Mouse (Mus musculus) embryonic fibroblast, embryonic 13.5 days (primary cell): ENCODE results near the gene Nfix. TPM values are rescaled to one million over a fixed set of nuclear protein-coding genes. Genes with fewer than 3 reads are reported as not detected.

Source experiments
- H3K27ac ChIP-seq: 2 replicates; pipeline ENCODE4 v1.5.1; 2012; ENCODE audit warnings: low read length, control low read depth, inconsistent platforms; ENCODE audit not compliant: insufficient read depth
- H3K4me1 ChIP-seq: 2 replicates; pipeline ENCODE4 v1.6.1; 2011; ENCODE audit warnings: low read length; ENCODE audit not compliant: control insufficient read depth, insufficient read depth
- H3K4me3 ChIP-seq: 2 replicates; pipeline ENCODE4 v1.5.1; 2011; ENCODE audit warnings: mild to moderate bottlenecking, control low read depth, low read length; ENCODE audit not compliant: insufficient read depth
- CTCF ChIP-seq: IDR thresholded peaks from 2 replicates; pipeline ENCODE4 v1.5.1; 2011; ENCODE audit warnings: mild to moderate bottlenecking, control low read depth, low read length, moderate library complexity, borderline replicate concordance; ENCODE audit not compliant: insufficient read depth
- POLR2A ChIP-seq: IDR thresholded peaks from 2 replicates; pipeline ENCODE4 v1.6.1; 2011; ENCODE audit warnings: low read depth, mild to moderate bottlenecking, control low read depth, low read length, moderate library complexity
- polyA plus RNA-seq: library from polyadenylated mRNA; stranded (reverse); fragments of >200 nt; gene quantifications from 2 replicates; pipeline ENCODE4 v1.2.4, GENCODE M21; 2011; ENCODE audit warnings: low read depth; ENCODE audit not compliant: missing spikeins, insufficient read length

Nfix gene
- polyA plus RNA-seq, 1 experiment = 236 TPM

GRCm38 (mm10) chr8:84697166-84698130 lies 102.7 kb downstream of the Nfix start:
- TF ChIP-seq CTCF (no peak), POLR2A (no peak)
- Histone ChIP-seq H3K4me3 (no peak overlapping the region), H3K27ac (no peak overlapping the region), H3K4me1 (no peaks in the 10 kb centered on the region)

GRCm38 (mm10) chr8:84695140-84695539 lies 105.0 kb downstream of the Nfix start:
- peaks cover 3% of the 10 kb centered on the region; the same call in 1 of the 2 replicates for H3K4me1 ChIP-seq
- no peak overlapping the region for H3K27ac ChIP-seq
- TF ChIP-seq POLR2A = no peak
- TF ChIP-seq CTCF = no peak
- H3K4me3 ChIP-seq = no peak overlapping the region

DNA sequence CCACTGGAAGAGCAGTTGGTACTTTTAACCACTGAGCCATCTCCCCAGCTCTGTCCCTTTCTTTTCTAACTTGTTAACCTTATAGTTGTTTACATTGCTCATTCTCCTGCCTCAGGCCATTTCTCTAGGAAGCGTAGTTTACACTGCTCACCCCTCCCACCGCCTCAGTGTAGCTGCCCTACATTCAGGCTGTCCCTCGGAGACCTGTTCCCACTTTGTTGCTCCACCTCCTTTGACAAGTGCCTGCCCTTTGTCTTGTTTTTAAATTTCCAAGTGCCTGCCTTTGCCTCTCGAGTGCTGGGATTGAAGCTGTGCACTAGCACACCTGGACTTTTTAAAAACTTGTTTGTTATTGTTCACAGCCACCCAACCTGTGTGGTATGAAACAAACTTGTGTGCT lies 106.8 kb downstream of the Nfix start:
- H3K4me1 ChIP-seq = peaks cover 3% of the 10 kb centered on the region; the same call in 1 of the 2 replicates
- no peak overlapping the region for H3K4me3 ChIP-seq
- TF ChIP-seq POLR2A = no peak
- no peak for TF ChIP-seq CTCF
- no peak overlapping the region for H3K27ac ChIP-seq

GRCm38 (mm10) chr8:84689091-84689915 lies 110.8 kb downstream of the Nfix start:
- no peak for TF ChIP-seq CTCF
- TF ChIP-seq POLR2A = peak; percentile 64; the same call in 1 of the 2 replicates

DNA sequence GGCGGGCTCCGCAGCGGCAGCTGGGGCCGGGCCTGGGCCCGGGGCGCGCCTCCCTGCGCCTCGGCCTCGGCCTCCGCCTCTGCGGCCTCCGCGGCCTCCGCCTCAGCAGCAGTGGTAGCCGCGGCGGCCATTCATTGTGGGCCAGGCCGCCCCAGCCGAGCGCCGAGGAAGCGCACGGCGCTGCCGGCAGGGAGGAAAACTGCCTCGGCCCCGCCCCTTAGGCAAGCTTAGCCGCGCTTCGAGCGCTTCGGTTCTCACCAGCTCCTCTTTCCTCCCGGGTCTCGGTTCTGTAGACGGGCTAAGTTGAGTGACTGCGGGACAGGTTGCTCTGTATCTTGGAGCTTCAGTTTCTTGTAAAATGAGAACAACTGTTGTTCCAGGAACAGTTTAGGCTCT lies 112.4 kb downstream of the Nfix start, which contains the start of gene Nacc1:
Gene Nacc1 (minus strand): TSS at position 158 of the 396 bp plus-strand sequence.
- Histone ChIP-seq H3K27ac (peak within 1 kb of the TSS; percentile 84), H3K4me1 (peaks cover 11% of the 10 kb centered on the region), H3K4me3 (peak within 1 kb of the TSS; percentile 94)
- TF ChIP-seq CTCF = no peak
- peak; percentile 54 for TF ChIP-seq POLR2A

More at GRCm38 (mm10) chr8:84689091-84689915, 110.8 kb downstream of the Nfix start:
- H3K4me3 ChIP-seq = peak overlapping the region; percentile 90
- H3K4me1 ChIP-seq = peaks cover 11% of the 10 kb centered on the region
- H3K27ac ChIP-seq = peak overlapping the region; percentile 67

- Histone ChIP-seq H3K27ac (peak overlapping the region; percentile 84), H3K4me1 (peaks cover 11% of the 10 kb centered on the region), H3K4me3 (peak overlapping the region; percentile 94)
- no peak for TF ChIP-seq POLR2A
- TF ChIP-seq CTCF = no peak
Observed at GRCm38 (mm10) chr8:84687003-84687704, 113.0 kb downstream of the Nfix start.

- peaks cover 11% of the 10 kb centered on the region for H3K4me1 ChIP-seq
- H3K27ac ChIP-seq = peak within 1 kb of the TSS; percentile 66
- H3K4me3 ChIP-seq = peak within 1 kb of the TSS; percentile 94
- peak; percentile 49 for TF ChIP-seq POLR2A
- no peak for TF ChIP-seq CTCF
Observed at GRCm38 (mm10) chr8:84686191-84687002, 113.7 kb downstream of the Nfix start, which contains the start of gene Trmt1. Gene Trmt1, plus strand, starts transcription at chr8:84686307.

- Histone ChIP-seq H3K4me3 (no peak overlapping the region), H3K4me1 (peaks cover 8% of the 10 kb centered on the region; the same call in 1 of the 2 replicates), H3K27ac (no peak overlapping the region)
- TF ChIP-seq POLR2A (no peak), CTCF (no peak)
Observed at GRCm38 (mm10) chr8:84684537-84684936, 115.6 kb downstream of the Nfix start.

DNA sequence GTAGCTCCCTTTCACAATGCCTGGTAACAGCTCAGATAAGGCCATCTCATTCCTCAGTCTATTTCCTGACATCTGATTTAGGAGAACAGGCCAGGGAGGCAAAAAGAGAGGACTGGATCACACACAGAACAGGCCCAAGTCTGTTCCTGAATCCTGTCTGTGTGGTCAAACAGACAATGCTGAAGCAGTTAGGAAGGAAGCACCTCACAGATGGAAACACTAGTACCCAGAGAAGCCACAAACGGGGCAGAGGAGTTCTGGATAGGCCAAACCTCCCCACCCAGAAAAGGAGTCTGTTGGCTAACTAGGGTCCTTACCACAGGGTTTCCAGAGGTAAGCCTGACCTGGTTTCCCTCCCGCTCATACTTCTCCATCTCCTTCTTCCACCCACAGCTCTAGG lies 117.9 kb downstream of the Nfix start:
- Histone ChIP-seq H3K27ac (no peak overlapping the region), H3K4me3 (no peak overlapping the region), H3K4me1 (peaks cover 8% of the 10 kb centered on the region; the same call in 1 of the 2 replicates)
- no peak for TF ChIP-seq CTCF
- no peak for TF ChIP-seq POLR2A
